Mouse (Mus musculus) brain, adult 2 months (tissue): ENCODE data around the gene Ampd3.
A peak's percentile ranks its signal among the peaks of the same experiment; 100 is the strongest.

Experiments used
- DNase-seq: peaks from one replicate; pipeline ENCODE4 v3.0.0; 2011; ENCODE audit warnings: low read depth, low spot score

Gene Ampd3

DNA sequence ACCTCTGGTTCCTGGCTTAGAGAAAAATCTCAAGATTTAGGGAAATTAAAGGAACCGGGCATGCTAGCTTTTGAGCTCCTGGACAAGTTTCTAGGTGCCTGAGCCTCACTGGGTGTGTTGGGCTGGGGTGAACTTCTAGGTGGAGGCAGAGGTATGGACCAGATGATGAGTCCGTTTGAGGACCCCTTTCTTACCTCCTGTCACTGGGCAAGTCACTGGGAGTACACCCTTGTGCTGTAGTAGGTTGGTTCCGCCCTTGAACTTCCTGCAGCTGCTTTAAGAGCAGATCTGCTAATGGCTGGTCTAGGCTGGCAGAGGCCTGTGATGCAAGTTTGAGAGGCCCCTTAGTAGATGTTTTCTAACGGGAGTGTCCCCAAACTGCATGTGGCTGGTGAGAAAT, 1.1 kb downstream of the Ampd3 start:
- DNase-seq = peak; percentile 60

DNA sequence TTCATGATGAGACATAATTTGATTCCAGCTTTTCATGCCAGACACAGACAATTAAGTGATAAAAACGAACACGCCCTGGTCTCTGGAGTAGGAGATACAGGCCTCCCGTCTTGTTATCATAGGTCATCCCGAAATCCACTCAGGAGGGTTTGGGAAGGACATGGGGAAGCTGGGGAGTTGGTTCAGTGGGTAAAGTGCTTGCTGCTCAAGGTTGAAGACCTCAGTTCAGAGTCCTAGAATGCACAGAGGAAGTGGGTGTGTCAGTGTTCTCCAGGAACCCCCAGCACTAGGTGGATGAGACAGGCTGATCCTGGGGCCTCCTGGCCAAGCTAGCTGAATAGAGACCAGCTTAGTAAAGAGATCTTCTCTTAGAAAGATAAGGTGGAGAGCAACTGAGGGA, 2.9 kb downstream of the Ampd3 start:
- no peak for DNase-seq

DNA sequence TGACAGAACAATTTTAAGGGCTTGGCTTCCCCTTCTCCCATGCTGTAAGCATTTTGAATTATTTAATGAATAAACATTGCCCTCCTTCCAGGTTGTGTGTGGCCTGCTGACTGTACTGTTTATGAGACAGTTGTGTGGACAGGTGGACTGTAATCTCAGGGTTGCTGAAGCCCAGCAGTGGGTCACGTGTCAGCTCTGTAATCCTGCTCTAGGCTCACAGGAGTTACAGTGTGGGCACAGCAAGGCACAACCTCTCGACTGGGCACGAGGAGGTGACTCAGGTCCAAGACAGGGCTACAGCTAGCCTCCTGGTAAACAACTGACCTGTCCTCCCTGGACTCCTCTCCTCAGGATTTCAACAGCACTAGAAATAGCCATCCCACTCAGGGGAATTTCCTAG, 4.3 kb downstream of the Ampd3 start:
- DNase-seq = no peak

DNA sequence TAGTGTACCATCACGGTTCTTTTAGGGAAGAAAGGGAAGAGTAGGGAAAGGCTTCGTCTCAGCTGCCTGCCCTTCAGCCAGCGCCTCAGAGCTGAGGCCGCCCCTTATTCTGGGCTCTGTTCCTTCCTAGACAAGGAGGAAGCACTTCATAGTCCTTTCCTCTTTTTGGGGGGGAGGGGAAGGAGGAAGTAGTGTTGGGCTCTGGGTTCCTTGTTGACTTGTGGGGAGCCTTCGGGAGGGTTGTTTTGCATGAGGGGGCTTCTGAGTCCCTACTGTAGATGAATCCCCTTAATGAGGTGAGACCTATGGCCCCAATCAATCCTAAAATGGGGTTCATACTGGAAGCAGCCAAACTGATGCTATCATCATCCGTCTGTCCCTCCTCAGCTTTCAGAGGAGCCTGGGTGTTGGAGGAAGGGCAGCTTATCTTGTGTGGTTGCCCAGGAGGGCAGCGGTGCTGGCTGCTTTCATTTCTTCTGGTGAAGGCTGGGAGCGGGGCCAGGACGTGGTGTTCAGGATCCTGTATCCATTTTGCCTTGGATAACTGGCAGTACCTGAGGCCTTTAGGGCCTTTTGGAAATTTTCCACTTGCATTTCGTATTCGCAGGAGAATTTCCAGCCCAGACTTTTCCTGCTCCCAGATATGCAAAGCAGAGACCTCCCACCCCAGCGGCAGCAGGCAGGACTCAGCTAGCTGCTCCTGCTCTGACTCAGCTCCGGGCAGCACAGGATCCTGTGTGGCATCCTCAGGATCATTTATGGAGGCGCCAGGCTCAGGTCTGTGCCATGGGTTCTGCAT, 5.4 kb downstream of the Ampd3 start:
- peak; percentile 81 for DNase-seq

DNA sequence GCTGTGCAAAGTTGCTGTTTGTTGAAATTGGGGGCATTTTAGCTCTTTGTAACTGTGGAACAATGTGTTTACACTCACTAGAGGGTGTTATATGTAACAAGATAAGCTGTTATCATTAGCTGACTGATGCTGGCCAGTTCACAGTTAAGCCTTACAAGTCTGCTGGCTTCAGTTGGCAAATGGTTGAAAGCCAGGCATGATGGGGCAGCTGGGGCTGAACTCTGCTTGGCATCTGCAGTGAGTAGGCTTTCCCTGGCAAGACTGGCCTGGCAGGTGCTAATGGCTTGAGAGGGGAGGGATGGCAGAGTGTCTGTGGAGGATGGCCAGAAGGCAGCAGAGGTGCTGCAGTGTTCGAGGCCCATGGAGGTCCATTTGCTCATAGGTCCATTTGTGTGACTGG, 6.1 kb downstream of the Ampd3 start:
- DNase-seq = peak; percentile 67

DNA sequence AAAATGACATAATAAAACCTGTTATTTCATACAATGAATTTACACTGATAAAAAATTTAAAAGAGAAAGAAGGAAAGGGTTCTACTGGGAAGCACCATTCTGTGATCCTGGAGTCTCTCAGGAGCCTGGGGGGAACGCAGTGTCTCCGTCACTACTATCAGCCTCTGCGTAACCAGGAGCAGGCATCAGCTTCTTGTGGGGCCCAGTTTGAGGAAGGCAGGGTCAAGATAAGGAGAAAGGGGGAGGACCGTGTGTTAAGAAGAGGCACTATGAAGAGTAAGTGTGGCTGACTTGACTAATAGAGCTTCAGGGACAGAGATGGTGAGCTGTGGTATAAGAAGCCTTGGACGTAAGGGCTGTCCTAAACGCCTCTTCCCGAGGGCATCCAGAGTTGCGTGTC, 6.7 kb downstream of the Ampd3 start:
- no peak for DNase-seq

DNA sequence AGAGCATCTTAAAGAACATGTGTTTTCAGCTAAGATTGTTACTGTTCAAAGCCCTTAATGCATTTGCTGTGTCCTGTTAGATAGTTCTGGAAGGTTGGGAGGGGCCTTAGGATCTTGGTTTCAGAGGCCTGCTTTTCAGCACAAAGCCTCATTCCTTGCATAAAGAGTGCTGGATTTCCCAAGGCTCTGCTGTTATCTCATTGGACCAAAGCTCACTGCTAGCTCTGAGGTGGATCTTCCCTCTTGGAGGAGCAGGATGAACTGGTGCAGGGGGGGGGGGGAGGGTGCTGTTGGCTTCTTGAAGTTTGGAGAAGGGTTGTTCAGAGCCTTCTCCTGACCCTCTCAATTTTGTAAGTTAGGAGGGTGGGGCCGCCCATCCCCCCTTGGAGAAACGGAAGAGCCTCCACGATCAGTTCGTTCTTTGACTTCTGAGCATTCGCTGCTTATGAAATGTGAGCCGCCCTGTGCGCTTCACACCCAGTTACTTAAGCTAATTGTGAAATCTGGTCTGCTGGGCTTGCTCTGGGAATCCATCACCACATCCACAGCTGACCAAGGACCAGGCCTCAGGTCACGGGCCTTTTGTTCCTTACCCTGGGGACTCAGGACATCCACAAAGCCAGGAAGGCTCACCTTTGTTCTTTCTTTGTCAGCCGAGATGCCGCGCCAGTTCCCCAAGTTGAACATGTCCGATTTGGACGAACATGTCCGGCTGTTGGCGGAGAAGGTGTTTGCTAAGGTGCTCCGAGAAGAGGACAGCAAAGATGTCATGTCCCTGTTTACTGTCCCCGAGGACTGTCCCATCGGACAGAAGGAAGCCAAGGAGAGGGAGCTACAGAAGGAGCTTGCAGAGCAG, 9.4 kb downstream of the Ampd3 start:
- DNase-seq = no peak

DNA sequence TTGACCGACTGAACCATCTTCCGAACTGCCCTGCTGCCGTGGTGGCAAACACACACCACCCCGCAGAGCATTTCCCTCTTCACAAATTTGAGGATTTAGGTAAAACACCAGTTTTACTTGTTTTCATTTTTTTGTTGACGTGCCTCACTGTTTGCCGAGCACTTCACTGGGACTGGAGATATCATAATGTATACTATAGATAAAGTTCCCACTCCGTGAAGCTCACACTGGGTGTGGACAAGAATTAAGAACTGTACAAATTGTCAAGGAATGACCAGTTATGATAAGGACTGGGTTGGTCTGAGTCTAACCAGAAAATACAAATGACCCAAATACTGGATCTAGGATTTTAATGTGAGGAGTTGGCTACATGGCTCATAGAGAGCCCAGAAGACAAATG, 10.9 kb downstream of the Ampd3 start:
- DNase-seq = no peak

DNA sequence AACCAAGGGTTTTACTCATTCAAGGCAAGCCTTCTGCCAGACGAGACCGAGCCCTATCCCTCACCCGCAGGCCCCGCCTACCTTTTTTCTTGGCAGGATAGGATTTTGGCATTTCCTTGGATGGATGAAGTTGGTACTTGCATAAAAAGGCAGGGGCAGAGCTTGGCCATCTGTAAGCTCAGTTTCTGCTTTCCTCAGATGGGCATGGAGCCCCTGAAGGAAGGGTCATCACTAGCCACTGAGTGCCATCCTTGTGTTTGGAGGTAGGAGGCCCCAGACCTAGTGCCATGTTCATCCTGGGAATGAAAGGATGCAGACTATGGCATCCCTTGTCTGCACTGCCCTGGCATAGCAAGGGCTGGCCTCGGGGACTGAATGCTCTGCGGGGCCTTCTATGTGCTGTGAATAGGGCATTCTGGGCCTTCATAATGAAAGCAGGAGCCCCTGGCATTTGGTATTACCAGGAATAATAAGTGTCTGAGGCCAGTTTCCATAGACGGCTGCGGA, 11.7 kb downstream of the Ampd3 start:
- peak; percentile 51 for DNase-seq

DNA sequence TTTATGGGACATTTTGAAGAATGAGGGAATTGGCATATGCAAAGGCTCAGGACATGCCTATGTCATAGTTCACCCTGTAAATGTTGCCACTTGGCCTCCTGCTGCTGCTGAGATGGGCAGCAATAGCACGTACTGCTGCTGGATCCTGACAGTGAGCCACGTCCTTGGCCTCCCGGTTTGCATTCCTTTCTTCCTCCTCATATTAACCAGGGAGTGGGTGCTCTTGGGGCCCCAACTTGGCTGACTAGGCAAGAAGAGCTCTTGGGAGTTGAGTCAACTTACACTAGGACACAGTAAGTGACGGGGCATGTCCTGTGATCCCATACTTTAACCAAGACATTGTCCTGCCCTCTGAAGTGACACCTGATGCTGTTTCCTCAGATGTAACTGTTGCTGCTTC, 12.5 kb downstream of the Ampd3 start:
- DNase-seq = no peak

DNA sequence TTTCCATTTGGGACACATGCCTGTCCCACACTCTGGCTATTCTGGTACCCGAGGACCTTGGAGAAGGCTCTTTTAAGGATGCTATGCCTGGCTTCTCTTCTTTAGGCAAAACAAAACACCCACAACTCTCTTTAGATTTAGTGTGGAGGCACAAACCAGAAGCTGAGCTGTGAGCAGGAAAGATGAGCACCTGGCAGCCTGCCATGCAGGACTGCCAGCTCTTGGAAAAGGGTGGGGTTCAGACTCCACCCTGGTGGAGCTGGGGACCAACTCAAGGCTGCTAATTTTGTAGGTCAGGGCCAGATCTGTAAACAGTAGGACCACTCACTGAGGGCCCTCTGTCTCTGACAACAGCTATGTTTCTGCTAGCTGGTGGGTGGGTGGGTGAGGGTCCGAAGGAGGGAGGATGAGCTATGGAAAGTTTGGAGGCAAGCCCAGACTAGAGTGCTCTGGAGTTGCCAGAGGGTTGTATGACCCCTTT, 13.3 kb downstream of the Ampd3 start:
- peak; percentile 81 for DNase-seq

DNA sequence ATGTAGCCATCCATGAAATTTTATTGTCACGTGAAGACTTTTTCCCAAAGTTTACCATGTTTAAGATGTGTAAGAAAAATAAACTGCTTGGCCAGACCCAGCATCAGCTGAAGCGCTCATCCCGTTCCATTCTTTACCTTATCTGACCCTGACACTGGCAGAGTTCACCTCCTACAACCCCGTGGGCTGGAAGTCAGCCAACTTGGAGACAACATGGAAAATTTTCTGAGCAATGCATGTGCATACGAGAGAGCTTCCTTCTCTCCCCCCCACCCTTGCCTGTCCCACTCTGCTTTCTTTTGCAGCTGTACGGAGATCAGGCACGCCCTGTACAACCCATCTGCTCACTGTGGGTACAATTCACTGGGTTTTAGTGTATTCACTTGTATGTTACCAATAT, 14.1 kb downstream of the Ampd3 start:
- DNase-seq = peak; percentile 49

DNA sequence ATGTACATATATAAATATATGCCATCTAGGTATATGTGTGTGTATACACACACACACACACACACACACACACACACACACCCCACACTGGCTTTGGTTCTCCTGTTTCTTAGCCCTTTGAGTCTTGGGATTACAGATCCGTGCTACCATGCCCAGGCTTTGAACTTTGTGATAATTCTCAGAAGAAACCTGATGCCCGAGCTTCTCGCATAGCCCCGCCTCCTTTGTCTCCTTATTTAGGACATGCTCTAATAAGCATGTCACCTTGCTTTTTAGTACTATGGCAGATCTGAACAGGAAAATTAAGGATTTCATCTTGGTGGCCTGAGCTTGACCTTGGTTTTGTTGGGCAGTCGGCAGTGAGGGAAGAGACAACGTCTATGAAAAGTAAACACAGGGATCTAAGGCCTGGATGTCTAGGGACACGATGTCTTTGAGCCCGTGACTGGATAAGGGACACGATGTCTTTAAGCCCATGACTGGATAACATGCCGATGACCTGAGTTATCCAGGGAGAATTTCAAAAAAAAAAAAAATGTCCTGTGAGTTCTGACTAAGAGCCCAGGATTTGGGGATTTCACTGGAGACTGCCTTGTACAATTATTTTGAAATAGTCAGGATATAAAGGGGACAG, 15.0 kb downstream of the Ampd3 start:
- DNase-seq = no peak

DNA sequence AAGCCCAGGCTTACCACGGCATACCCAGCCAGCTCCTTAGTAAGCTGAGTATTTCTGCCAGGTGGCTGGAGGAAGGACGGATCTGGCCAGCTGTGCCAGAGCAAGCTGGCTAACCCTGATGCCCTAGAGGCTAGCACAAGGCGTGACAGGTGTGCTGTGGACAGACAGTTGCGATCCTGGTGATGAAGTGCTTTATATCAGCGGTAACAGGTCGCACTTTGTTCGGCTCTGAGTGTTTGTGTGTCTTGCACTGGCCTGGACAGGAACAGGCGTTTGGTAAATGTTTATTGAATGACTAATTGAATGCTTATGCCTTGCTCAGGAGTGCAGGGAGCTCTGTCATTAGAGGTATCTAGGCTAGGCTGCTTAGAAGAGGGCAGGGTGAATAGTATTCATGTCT, 17.0 kb downstream of the Ampd3 start:
- DNase-seq = no peak

DNA sequence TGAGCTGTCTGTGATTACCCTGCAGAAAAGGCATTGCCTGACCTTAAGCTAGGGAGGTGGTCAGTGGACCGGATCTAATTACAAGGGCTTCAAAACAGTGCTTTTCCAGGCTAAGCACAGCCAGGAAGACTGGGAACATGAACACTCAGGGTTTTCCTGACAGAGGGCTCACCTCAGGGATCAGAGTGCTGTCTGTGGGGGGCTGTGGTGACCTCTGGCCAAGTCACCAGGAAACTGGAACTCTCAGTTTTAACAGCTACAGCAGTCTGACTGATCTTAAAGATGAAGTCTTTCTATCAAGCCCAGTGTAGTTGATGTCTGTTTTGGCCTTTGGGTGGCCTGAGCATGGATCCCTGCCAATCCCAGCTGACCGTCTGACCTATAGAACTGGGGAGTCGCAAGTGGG, 17.7 kb downstream of the Ampd3 start:
- no peak for DNase-seq

DNA sequence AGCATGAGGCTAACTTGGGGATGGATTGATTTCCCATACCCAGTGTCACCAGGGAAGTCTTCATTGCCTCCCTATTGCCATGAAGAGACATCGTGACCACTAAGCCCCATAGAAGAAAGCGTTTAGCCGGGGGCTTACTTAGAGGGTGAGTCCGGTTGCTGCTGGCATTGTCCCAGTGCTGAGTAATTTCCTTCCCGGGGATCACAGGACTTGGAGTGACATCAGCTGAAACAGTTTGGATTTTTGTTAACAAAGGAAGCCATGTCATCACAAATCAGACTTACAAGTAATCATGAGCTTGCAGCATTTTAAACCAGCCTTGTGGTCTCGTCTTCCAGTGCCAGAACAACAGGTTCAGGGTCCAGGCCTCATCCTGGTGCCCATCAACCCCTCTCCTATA, 19.3 kb downstream of the Ampd3 start:
- DNase-seq = no peak

DNA sequence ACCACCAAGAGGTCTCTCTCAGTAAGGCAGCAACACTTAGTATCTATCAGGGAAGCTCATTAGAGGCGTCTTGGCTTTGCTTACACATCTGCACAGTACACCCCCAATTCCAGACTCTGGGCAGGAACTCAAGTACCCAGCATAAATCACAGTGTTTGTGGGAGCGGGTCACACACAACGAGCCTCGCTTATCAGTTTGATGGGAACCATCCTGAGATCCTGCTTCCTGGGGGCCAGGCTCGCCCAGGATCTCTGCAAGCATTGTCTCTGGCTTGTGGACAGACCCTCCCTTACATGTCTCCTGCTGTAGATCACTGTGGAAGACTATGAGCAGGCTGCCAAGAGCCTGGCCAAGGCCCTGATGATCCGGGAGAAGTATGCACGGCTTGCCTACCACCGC, 22.9 kb downstream of the Ampd3 start:
- no peak for DNase-seq

DNA sequence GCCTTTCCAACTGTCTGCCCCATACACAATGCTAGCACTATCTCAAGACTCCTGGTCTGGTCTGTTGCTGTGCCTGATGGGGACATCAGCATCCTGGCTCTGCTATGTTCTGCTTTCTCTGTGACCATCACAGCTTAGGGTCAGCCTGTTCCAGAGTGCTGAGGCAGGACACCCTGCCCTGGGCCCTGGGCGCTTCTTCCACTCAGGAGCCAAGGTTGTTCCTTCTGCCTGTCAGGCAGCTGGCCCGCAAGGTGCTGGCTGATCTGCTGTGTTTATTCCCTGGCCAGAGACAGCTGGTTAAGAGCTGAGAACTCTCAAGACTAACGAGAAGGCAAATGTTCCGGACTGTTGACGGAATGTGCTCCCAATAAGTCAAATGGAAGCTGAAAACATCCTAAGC, 24.2 kb downstream of the Ampd3 start:
- DNase-seq = no peak

DNA sequence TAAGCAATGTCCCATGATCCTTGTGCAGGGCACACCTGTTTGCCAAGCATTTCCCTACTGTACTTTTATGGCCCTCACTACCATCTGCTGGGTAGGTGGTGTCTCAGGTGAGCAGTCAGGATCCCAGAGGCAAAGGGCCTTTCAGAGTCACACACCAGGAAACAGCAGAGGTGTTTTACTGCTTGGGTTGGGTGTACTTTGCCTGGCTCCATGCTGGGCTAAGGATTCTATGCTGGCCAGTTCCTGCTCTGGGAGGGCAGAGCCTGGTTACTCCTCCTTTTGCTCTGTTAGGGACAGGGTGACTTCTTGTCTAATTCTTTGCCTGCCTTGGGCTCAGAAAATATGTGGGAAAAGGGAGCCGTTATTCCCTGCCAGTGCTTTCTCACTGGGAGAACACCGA, 24.8 kb downstream of the Ampd3 start:
- no peak for DNase-seq

DNA sequence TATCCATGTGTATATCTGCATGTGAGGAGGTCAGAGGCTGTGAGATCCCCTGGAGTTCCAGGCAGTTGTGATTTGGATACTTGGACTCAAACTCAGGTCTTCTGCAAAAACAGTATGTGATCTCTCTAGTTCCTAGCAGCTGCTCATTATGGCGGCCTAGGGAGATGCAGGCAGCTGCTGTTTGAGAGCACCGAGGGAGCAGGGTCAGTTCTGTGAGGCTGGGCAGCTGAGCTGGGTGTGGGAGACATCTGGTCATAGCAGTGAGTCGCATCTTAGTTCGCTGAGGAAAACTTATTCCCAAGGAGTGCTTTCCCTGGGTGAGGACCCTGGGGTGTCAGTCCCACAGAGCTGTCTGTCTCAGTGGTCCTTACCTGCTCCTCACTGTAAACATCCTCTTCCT, 26.7 kb downstream of the Ampd3 start:
- DNase-seq = no peak

DNA sequence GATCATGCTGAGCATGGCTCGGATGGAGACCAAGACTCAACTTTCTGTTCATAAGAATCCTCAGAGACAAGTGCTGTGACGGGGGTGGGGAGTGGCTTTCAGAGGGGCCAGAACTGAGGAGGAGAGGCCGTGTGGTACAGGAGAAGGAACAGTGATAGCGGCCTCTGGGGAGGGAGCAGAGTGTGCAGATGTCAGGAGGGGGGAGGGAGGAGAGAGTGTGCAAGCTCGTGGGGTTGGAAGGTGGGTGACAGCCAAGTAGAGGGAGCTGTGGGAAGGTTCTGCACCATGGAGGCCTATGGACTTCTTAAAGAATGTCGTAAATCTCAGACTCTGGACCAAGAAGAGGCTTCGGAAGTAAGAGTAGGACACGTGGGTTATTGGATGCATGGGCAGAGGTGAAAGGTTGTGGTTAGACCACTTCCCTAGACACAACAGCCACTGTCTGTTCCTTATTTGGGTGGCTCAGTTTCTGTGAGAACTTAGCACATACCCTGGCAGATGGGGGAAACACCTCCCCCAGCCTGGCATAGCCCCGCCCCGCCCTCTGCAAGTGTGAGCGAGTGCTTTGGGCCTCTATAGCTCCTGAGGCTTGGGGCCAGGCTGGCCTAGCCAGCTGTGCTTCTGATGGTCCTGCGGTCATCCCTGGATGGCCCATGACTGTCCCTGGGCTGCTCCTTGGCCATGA, 28.5 kb downstream of the Ampd3 start:
- DNase-seq = peak; percentile 55
